Mouse (Mus musculus) adrenal gland, adult 2 months (tissue): Measurements from ENCODE around the gene Dlat. TPM values are rescaled to one million over a fixed set of nuclear protein-coding genes. Genes with fewer than 3 reads are reported as not detected.

ENCODE experiments used
- DNase-seq: peaks from one replicate; pipeline ENCODE4 v3.0.0; 2021
- polyA plus RNA-seq: library from polyadenylated mRNA; depleted of rRNA; stranded (reverse); fragments of >200 nt; gene quantifications from 2 replicates; pipeline ENCODE4 v1.2.3, GENCODE M21; 2012; rRNA removed
- total RNA-seq, 2 experiments: library from RNA; stranded (reverse); gene quantifications; 2 replicates each; pipeline ENCODE4 v1.2.3; 2021

The Dlat gene
- total and polyA plus RNA-seq, 3 experiments = 30.1 to 160 (median 152) TPM

GRCm38 (mm10) chr9:50592955-50593354 lies 66.6 kb downstream of the Dlat start:
- no peak for DNase-seq

DNA sequence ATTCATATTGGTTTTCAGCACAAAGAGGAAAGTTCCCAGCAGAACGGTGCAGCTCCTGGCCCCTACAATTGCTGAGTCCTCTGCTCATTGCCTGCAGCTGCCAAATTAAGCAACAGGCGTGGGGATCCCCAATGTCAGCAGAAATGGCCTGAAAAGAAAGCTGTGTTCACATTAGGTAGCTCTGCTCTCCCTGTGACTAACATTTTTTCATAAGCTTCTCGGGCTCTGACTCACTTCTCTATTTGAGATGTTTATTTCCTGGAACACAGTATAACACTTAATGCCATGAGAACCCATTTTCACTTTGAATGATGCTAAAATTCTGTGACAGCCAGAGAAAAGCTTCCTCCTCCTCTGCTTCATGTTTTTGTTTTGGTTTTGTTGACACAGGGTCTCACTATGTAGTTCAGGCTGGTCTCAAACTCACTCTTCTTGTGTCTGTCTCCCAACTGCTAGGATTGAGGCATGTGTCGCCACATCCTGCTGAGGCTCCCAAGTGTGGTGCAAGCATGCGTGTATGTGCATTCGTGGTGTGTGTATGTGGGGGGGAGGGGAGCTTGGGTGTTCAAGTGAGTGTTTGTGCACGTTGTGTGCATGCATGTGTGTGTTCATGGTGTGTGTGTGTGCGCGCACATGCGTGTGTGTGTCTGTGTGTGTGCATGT lies 68.6 kb downstream of the Dlat start:
- DNase-seq = peak; percentile 48

GRCm38 (mm10) chr9:50586955-50587354 lies 72.6 kb downstream of the Dlat start:
- DNase-seq = no peak

GRCm38 (mm10) chr9:50585145-50585818 lies 74.3 kb downstream of the Dlat start:
- no peak for DNase-seq

Other genes starting within 250 kb of the Dlat start
- under 1 TPM; 0.46 to 0.59 TPM for gene Plet1, start 165.3 kb downstream of the Dlat start, total RNA-seq
- 0.08 TPM in 1 of 2 replicates, not detected in the other for gene Plet1, start 165.3 kb downstream of the Dlat start, polyA plus RNA-seq
- gene Pts, start 131.1 kb downstream of the Dlat start, total RNA-seq = 10 to 100 TPM; 59.5 to 72.8 TPM
- gene Pts, start 131.1 kb downstream of the Dlat start, polyA plus RNA-seq = 22.7 and 26.8 TPM in 2 replicates
- 1 to 10 TPM; 6.1 to 6.7 TPM for gene Il18, start 105.0 kb downstream of the Dlat start, total RNA-seq
- gene Il18, start 105.0 kb downstream of the Dlat start, polyA plus RNA-seq = 1.6 and 2.1 TPM in 2 replicates
- 1 to 10 TPM; 4.5 to 5.0 TPM for gene Bco2, start 104.6 kb downstream of the Dlat start, total RNA-seq
- gene Bco2, start 104.6 kb downstream of the Dlat start, polyA plus RNA-seq = 0.10 and 0.16 TPM in 2 replicates
- not detected for gene Tex12, start 98.5 kb downstream of the Dlat start, total RNA-seq
- gene Tex12, start 98.5 kb downstream of the Dlat start, polyA plus RNA-seq = not detected in 2 replicates
- 100 to 1,000 TPM; 249 to 334 TPM for gene Sdhd, start 56.0 kb downstream of the Dlat start, total RNA-seq
- gene Sdhd, start 56.0 kb downstream of the Dlat start, polyA plus RNA-seq = 248 and 267 TPM in 2 replicates
- 100 to 1,000 TPM; 213 to 216 TPM for gene Timm8b, start 55.9 kb downstream of the Dlat start, total RNA-seq
- 33.0 and 58.2 TPM in 2 replicates for gene Timm8b, start 55.9 kb downstream of the Dlat start, polyA plus RNA-seq
- gene Pih1d2, start 42.5 kb downstream of the Dlat start, total RNA-seq = 1 to 10 TPM; 1.2 to 3.4 TPM
- 0.26 and 0.38 TPM in 2 replicates for gene Pih1d2, start 42.5 kb downstream of the Dlat start, polyA plus RNA-seq
- gene Nkapd1, start 42.3 kb downstream of the Dlat start, total RNA-seq = 10 to 100 TPM; 20.9 to 26.8 TPM
- 6.8 and 7.3 TPM in 2 replicates for gene Nkapd1, start 42.3 kb downstream of the Dlat start, polyA plus RNA-seq
- gene Dixdc1, start 79.7 kb upstream of the Dlat start, total RNA-seq = 1 to 10 TPM; 5.2 to 8.9 TPM
- 1.7 and 1.8 TPM in 2 replicates for gene Dixdc1, start 79.7 kb upstream of the Dlat start, polyA plus RNA-seq
- gene 2310030G06Rik, start 86.8 kb upstream of the Dlat start, total RNA-seq = 1 to 10 TPM; 4.3 to 6.1 TPM
- 1.5 and 1.7 TPM in 2 replicates for gene 2310030G06Rik, start 86.8 kb upstream of the Dlat start, polyA plus RNA-seq
- 10 to 100 TPM; 28.6 to 46.1 TPM for gene Cryab, start 91.5 kb upstream of the Dlat start, total RNA-seq
- 67.3 and 78.0 TPM in 2 replicates for gene Cryab, start 91.5 kb upstream of the Dlat start, polyA plus RNA-seq
- 1 to 10 TPM; 1.2 to 3.6 TPM for gene Hspb2, start 92.6 kb upstream of the Dlat start, total RNA-seq
- 9.2 and 10.2 TPM in 2 replicates for gene Hspb2, start 92.6 kb upstream of the Dlat start, polyA plus RNA-seq
- 1 to 10 TPM; 5.7 to 5.8 TPM for gene Fdxacb1, start 108.5 kb upstream of the Dlat start, total RNA-seq
- gene Fdxacb1, start 108.5 kb upstream of the Dlat start, polyA plus RNA-seq = 2.1 and 2.7 TPM in 2 replicates
- gene Alg9, start 115.2 kb upstream of the Dlat start, total RNA-seq = 10 to 100 TPM; 27.1 to 27.8 TPM
- gene Alg9, start 115.2 kb upstream of the Dlat start, polyA plus RNA-seq = 17.6 and 26.8 TPM in 2 replicates
- 10 to 100 TPM; 47.8 to 63.4 TPM for gene 1110032A03Rik, start 115.7 kb upstream of the Dlat start, total RNA-seq
- gene 1110032A03Rik, start 115.7 kb upstream of the Dlat start, polyA plus RNA-seq = 29.4 and 29.7 TPM in 2 replicates
- 10 to 100 TPM; 38.4 to 44.4 TPM for gene Ppp2r1b, start 185.5 kb upstream of the Dlat start, total RNA-seq
- 6.4 and 8.2 TPM in 2 replicates for gene Ppp2r1b, start 185.5 kb upstream of the Dlat start, polyA plus RNA-seq